Mouse (Mus musculus) small intestine, adult 2 months (tissue): Measurements from ENCODE around the gene Anks6.

Experiments
- CTCF ChIP-seq: fragments of 200-500 bp; IDR thresholded peaks from 2 replicates; pipeline ENCODE4 v1.5.1; 2012; ENCODE audit warnings: low read depth, mild to moderate bottlenecking, control low read depth, inconsistent platforms, low read length, moderate library complexity, mixed read lengths; ENCODE audit not compliant: insufficient replicate concordance, insufficient read length; ENCODE audit errors: extremely low read depth
- POLR2A ChIP-seq: fragments of 200-500 bp; IDR thresholded peaks from 2 replicates; pipeline ENCODE4 v1.6.1; 2012; ENCODE audit warnings: low read depth, mild to moderate bottlenecking, control low read depth, inconsistent platforms, low read length, moderate library complexity

DNA sequence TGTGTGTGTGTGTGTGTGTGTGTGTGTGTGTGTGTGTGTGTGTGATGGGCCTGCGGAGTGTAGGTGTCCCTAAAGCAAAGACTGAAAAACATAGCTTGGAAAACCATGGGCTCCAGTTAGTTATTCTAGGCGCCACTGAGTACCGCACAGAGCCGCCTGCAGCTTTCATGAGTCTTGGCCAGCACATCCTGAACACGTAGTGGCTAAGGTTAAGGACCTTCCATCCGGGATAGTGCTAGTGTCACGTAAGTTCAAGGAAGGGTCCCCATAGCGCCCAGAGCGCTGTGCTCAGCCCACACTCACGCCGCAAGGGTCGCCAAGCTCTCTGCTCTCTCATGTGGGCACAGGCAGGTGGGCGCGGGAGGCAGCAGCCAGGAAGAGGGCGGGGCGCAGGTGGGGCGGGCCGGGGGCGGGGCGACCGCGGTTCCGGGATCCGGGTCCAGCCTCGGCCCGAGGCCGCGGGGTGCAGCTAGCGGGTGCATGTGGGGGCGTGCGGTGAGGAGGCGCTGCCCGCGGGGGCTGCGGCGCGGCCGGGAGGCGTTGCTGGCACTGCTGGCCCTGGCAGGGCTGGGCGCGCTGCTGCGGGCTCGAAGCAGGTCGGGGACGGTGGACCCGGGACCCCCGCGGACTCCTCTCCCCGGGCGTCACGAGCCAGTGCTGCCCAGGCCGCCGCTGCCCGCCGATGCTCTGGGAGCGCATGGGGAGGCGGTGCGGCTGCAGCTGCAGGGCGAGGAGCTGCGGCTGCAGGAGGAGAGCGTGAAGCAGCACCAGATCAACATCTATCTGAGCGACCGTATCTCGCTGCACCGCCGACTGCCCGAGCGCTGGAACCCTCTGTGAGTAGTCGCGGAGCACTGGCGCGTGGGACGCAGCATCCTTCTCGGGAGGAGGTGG is 34.5 kb upstream of the Anks6 start, which contains the start of gene Galnt12:
- TF ChIP-seq CTCF: no peak
- TF ChIP-seq POLR2A: peak; percentile 35; the same call in 1 of the 2 replicates
